7 mouse cellular contexts compared by ENCODE assay signal in the genomic region with DNA sequence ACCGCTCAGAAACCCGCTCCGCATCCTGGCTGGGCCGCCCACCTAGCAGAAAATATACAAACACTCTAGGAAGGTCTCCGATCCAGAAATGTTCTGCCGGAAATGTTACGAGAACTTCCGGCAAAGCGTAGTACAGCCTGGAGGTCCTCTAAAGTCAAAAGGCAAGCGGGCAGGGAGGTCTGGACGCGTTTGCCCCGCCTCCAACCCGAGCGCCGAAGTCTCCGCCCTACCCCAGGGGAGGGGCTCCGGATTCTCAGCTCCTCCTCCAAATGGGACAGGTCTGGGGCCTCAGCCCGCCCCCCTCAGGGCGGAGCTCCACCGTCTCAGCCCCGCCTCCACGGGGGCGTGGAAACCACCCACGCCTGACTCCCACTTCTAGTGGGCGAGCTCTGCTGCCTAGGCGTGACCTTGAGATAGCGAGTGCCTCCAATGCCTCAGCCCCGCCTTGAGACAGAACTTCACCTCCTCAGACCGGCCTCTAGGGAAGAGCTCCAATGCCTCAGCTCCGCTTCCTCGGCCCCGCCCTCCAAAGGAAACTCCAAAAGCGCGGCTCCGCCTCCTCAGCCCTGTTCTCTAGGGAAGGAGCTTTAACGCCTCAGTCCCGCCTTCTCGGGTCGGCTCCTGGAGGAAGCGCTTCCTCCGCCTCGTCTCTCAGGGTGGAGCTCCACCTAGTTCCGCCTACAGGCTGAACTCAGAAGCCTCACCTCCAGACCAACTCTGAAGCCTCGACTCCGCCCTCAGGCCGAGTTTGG. TPM values are rescaled to one million over a fixed set of nuclear protein-coding genes. Genes with fewer than 3 reads are reported as not detected.
DNase-seq lines count a peak whose midpoint lies in the region; ATAC-seq lines count a peak whose summit lies in the region.

A gene (minus strand): TSS at position 171 of the 752 bp plus-strand sequence.

- intact Hi-C loops in left cerebral cortex, postnatal 36 days (cut with DNase I), result loop anchor here (1.0 kb wide), 1 partner anchor 19 kb away; a partner anchor contains a TSS

- peak; percentile 97 for ATAC-seq in intestine, embryonic 16.5 days
- ATAC-seq in midbrain, embryonic 11.5 days (ENCODE audit: low FRiP score), result peak; percentile 97

- peak within 1 kb of the TSS; percentile 96 for H3K27ac ChIP-seq in intestine, embryonic 16.5 days (ENCODE audit: low read length)
- H3K27ac ChIP-seq in midbrain, embryonic 11.5 days (ENCODE audit: low read depth, low read length), result peak within 1 kb of the TSS; percentile 69

- H3K9me3 ChIP-seq in intestine, embryonic 16.5 days (ENCODE audit: control insufficient read depth, low read length), result no peaks in the 10 kb centered on the region
- H3K9me3 ChIP-seq in midbrain, embryonic 11.5 days (ENCODE audit: control insufficient read depth, low read length), result no peaks in the 10 kb centered on the region

- no peaks in the 10 kb centered on the region for H3K27me3 ChIP-seq in intestine, embryonic 16.5 days (replicated peaks; ENCODE audit: control insufficient read depth, insufficient read depth, low read length)
- H3K27me3 ChIP-seq in midbrain, embryonic 11.5 days (ENCODE audit: control insufficient read depth, insufficient read depth, low read length), result no peaks in the 10 kb centered on the region

- peak within 1 kb of the TSS; percentile 91 for H3K4me2 ChIP-seq in intestine, embryonic 16.5 days (ENCODE audit: low read depth, low read length)
- H3K4me2 ChIP-seq in midbrain, embryonic 11.5 days, result peak within 1 kb of the TSS; percentile 53

- under 1% methylated on average over 46 of the region's 47 CpGs for WGBS in intestine, embryonic 16.5 days
- WGBS in midbrain, embryonic 11.5 days, result 0% methylated on average over 47 of the region's 47 CpGs

- DNase-seq in adrenal gland, adult 8-10 months, result peak; percentile 98
- peak; percentile 98 for DNase-seq in embryo, embryonic 9.5 days (ENCODE audit: extremely low spot score)
- DNase-seq in gastrocnemius, postnatal 4 days (ENCODE audit: low spot score in 2 of 2), result peak; percentile 92 to 97
- peak; percentile 91 to 92 for DNase-seq in left cerebral cortex, postnatal 36 days (ENCODE audit: low spot score in 2 of 2)
- DNase-seq in midbrain, embryonic 11.5 days (ENCODE audit: low spot score, missing footprints), result peak; percentile 100
- DNase-seq in skeletal muscle tissue, adult 2 months (ENCODE audit: low read depth, low spot score), result peak; percentile 97

- peaks cover 5% of the 10 kb centered on the region; the same call in 1 of the 2 replicates for H3K36me3 ChIP-seq in intestine, embryonic 16.5 days (ENCODE audit: control insufficient read depth, insufficient read depth, low read length)
- H3K36me3 ChIP-seq in midbrain, embryonic 11.5 days (ENCODE audit: control insufficient read depth, insufficient read depth, low read length), result peaks cover 2% of the 10 kb centered on the region; the same call in 1 of the 2 replicates

- peak within 1 kb of the TSS; percentile 92 for H3K4me3 ChIP-seq in intestine, embryonic 16.5 days (ENCODE audit: low read length)
- H3K4me3 ChIP-seq in midbrain, embryonic 11.5 days (ENCODE audit: low read depth, low read length), result peak within 1 kb of the TSS; percentile 94

- peaks cover 9% of the 10 kb centered on the region for H3K4me1 ChIP-seq in intestine, embryonic 16.5 days (ENCODE audit: control insufficient read depth, insufficient read depth, low read length)
- H3K4me1 ChIP-seq in midbrain, embryonic 11.5 days (ENCODE audit: control insufficient read depth, insufficient read depth, low read length), result peaks cover 7% of the 10 kb centered on the region

- H3K9ac ChIP-seq in intestine, embryonic 16.5 days (ENCODE audit: low read depth, low read length), result peak within 1 kb of the TSS; percentile 96
- H3K9ac ChIP-seq in midbrain, embryonic 11.5 days (ENCODE audit: low read length), result peak within 1 kb of the TSS; percentile 90

RNA-seq across cellular contexts. Expression of the gene that starts here (rescaled TPM):
- 10 to 100 TPM; 11.6 to 16.0 (median 12.8) TPM for total RNA-seq in adrenal gland, adult 8-10 months (2022)
- total RNA-seq in gastrocnemius, postnatal 4 days (2021), result 10 to 100 TPM in 1 of 2 experiments, 1 to 10 TPM in 1; 9.6 to 10.1 TPM
- 11.9 and 12.5 TPM in 2 replicates for polyA plus RNA-seq in intestine, embryonic 16.5 days (2015; fragmentation: Nextera tagmentation; extraction: Ambion mirVana)
- total RNA-seq in left cerebral cortex, postnatal 36 days (2021), result 10 to 100 TPM in 1 of 2 experiments, 1 to 10 TPM in 1; 5.4 to 10.6 TPM
- 16.2 and 17.0 TPM in 2 replicates for polyA plus RNA-seq in midbrain, embryonic 11.5 days (2014; fragmentation: Nextera tagmentation; extraction: Ambion mirVana)

Comparison
In these comparisons a context has a peak if more than half of its experiments do, and no peak if none do; other contexts are left out.
1. Peak in every context shown above with its lines: DNase-seq, ATAC-seq, H3K4me3 ChIP-seq and H3K27ac ChIP-seq.